8 mouse cellular contexts compared by ENCODE assay signal in genomic region chr3:69316391-69317195, GRCm38 (mm10). TPM values are rescaled to one million over a fixed set of nuclear protein-coding genes. Genes with fewer than 3 reads are reported as not detected.
A peak's percentile ranks its signal among the peaks of the same experiment; 100 is the strongest.
DNase-seq lines count a peak whose midpoint lies in the region; ATAC-seq lines count a peak whose summit lies in the region.

Ppm1l (plus strand) TSS chr3:69316861.

- WGBS in hindbrain, embryonic 15.5 days: under 1% methylated on average over 64 of the region's 80 CpGs

- peak within 1 kb of the TSS; percentile 69 for H3K9ac ChIP-seq in hindbrain, embryonic 15.5 days

- H3K36me3 ChIP-seq in hindbrain, embryonic 15.5 days: no peaks in the 10 kb centered on the region

- peak within 1 kb of the TSS; percentile 96 for H3K27ac ChIP-seq in hindbrain, embryonic 15.5 days (replicated peaks)

- peak within 1 kb of the TSS; percentile 84 for H3K4me3 ChIP-seq in hindbrain, embryonic 15.5 days

- no peaks in the 10 kb centered on the region for H3K27me3 ChIP-seq in hindbrain, embryonic 15.5 days

- DNase-seq in WW6 (ENCODE audit: low read depth, low spot score): peak; percentile 77
- peak; percentile 93 to 96 for DNase-seq in cerebellum, postnatal 36 days
- peak; percentile 90 to 93 for DNase-seq in frontal cortex, postnatal 36 days (ENCODE audit: low spot score in 2 of 2)
- DNase-seq in layer of hippocampus, postnatal 36 days: peak; percentile 90 to 91
- peak; percentile 92 for DNase-seq in lung, postnatal 25 days (ENCODE audit: low spot score)
- DNase-seq in retina, adult 2 months (ENCODE audit: low read depth, low spot score): peak; percentile 92
- peak; percentile 91 for DNase-seq in thymus, postnatal 25 days

- H3K9me3 ChIP-seq in hindbrain, embryonic 15.5 days: no peaks in the 10 kb centered on the region

- ATAC-seq in hindbrain, embryonic 15.5 days (ENCODE audit: low FRiP score, low read depth): peak; percentile 98

- H3K4me2 ChIP-seq in hindbrain, embryonic 15.5 days: peak within 1 kb of the TSS; percentile 91

- H3K4me1 ChIP-seq in hindbrain, embryonic 15.5 days (replicated peaks): peaks cover 35% of the 10 kb centered on the region

RNA-seq across cellular contexts. Expression of gene Ppm1l, which starts in this region (rescaled TPM):
- 21.5 and 22.5 TPM in 2 replicates for polyA plus RNA-seq in hindbrain, embryonic 15.5 days (2015; fragmentation: Nextera tagmentation; extraction: Ambion mirVana)
- 10 to 100 TPM; 49.7 to 54.0 TPM for total RNA-seq in layer of hippocampus, postnatal 36 days (2021)

Comparison
In these comparisons a context has a peak if more than half of its experiments do, and no peak if none do; other contexts are left out.
1. Peak in every context shown above with its lines: DNase-seq, ATAC-seq, H3K4me3 ChIP-seq and H3K27ac ChIP-seq.